Mouse (Mus musculus): ENCODE measurements around the gene Gclm. TPM values are rescaled to one million over a fixed set of nuclear protein-coding genes. Genes with fewer than 3 reads are reported as not detected.
"Not testable (repeated sequence)": the region's sequence is repeated elsewhere in the genome, so short reads cannot be mapped to it uniquely, and the experiment has no call there.

Gclm gene
- polyA plus RNA-seq, 1 experiment from 2014 or later: 63.7 TPM

GRCm38 (mm10) chr3:122235772-122236171, 9.6 kb upstream of the Gclm start:
- DNase-seq (ENCODE audit: low spot score): no peak

GRCm38 (mm10) chr3:122242876-122243275, 2.5 kb upstream of the Gclm start:
- DNase-seq (ENCODE audit: low spot score): no peak

GRCm38 (mm10) chr3:122243416-122244167, 1.8 kb upstream of the Gclm start:
- no peak for DNase-seq (ENCODE audit: low spot score)

- no peak for DNase-seq (ENCODE audit: low spot score)
Measured at GRCm38 (mm10) chr3:122244759-122245158, 598 bp upstream of the Gclm start.

GRCm38 (mm10) chr3:122245878-122246332, 548 bp downstream of the Gclm start:
- peak; percentile 48 for DNase-seq (ENCODE audit: low spot score)

- DNase-seq (ENCODE audit: low spot score): no peak
Measured at GRCm38 (mm10) chr3:122246406-122246805, 1.0 kb downstream of the Gclm start.

GRCm38 (mm10) chr3:122246986-122247767, 1.8 kb downstream of the Gclm start:
- no peak for DNase-seq (ENCODE audit: low spot score)

- DNase-seq (ENCODE audit: low spot score): no peak
Measured at GRCm38 (mm10) chr3:122247768-122248100, 2.4 kb downstream of the Gclm start.

- DNase-seq (ENCODE audit: low spot score): no peak
Measured at GRCm38 (mm10) chr3:122252466-122253253, 7.3 kb downstream of the Gclm start.

GRCm38 (mm10) chr3:122254050-122254449, 8.7 kb downstream of the Gclm start:
- not testable (repeated sequence) for DNase-seq (ENCODE audit: low spot score)

GRCm38 (mm10) chr3:122269986-122270385, 24.6 kb downstream of the Gclm start:
- no peak for DNase-seq (ENCODE audit: low spot score)

- not testable (repeated sequence) for DNase-seq (ENCODE audit: low spot score)
Measured at GRCm38 (mm10) chr3:122272565-122272964, 27.2 kb downstream of the Gclm start.

GRCm38 (mm10) chr3:122273407-122274240, 28.3 kb downstream of the Gclm start:
- DNase-seq (ENCODE audit: low spot score): peak; percentile 72

- DNase-seq (ENCODE audit: low spot score): peak; percentile 86
Measured at GRCm38 (mm10) chr3:122274241-122275024, 29.1 kb downstream of the Gclm start, which contains the start of gene Dnttip2. TSS of gene Dnttip2 (plus strand) at chr3:122274388.

GRCm38 (mm10) chr3:122275111-122275510, 29.8 kb downstream of the Gclm start:
- no peak for DNase-seq (ENCODE audit: low spot score)

- DNase-seq (ENCODE audit: low spot score): peak; percentile 74
Measured at GRCm38 (mm10) chr3:122287195-122287594, 41.8 kb downstream of the Gclm start.

- no peak for DNase-seq (ENCODE audit: low spot score)
Measured at GRCm38 (mm10) chr3:122288613-122289195, 43.3 kb downstream of the Gclm start.

GRCm38 (mm10) chr3:122289344-122289743, 44.0 kb downstream of the Gclm start:
- not testable (repeated sequence) for DNase-seq (ENCODE audit: low spot score)

GRCm38 (mm10) chr3:122290696-122291095, 45.3 kb downstream of the Gclm start:
- no peak for DNase-seq (ENCODE audit: low spot score)

Measured in thymus, postnatal 0 days (tissue).